Mouse (Mus musculus): ENCODE measurements around the gene Arhgap10. TPM values are rescaled to one million over a fixed set of nuclear protein-coding genes. Genes with fewer than 3 reads are reported as not detected.

Arhgap10 gene
- polyA plus RNA-seq, 1 experiment from 2014 or later: 5.7 TPM

DNA sequence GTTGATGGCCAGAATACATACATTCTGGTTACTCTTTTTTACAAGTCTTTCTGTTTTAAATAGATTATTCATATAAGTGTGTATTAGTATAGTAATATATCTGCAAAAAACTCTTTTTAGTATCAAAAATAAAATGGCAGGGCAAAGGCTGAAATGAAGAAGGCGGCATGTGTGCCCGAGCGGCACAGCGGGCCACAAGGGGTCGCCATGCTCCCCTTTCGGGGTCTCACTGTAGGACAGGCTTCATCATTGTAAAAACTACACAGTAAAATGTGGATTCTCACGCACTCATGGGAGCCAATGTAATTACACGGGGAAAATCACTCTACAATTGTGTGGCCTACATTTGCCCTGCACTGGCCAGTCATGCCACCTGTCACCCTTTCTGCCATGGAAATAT, 160.6 kb downstream of the Arhgap10 start:
- Histone ChIP-seq H3K9ac (replicated peaks) (no peak overlapping the region), H3K9me3 (replicated peaks) (no peaks in the 10 kb centered on the region), H3K27me3 (replicated peaks) (no peaks in the 10 kb centered on the region), H3K4me3 (replicated peaks) (no peak overlapping the region), H3K4me2 (no peak overlapping the region), H3K4me1 (no peaks in the 10 kb centered on the region), H3K27ac (replicated peaks) (no peak overlapping the region), H3K36me3 (no peaks in the 10 kb centered on the region)
- no peak for ATAC-seq (ENCODE audit: low FRiP score)
- WGBS: 78% methylated on average over 8 of the region's 8 CpGs

DNA sequence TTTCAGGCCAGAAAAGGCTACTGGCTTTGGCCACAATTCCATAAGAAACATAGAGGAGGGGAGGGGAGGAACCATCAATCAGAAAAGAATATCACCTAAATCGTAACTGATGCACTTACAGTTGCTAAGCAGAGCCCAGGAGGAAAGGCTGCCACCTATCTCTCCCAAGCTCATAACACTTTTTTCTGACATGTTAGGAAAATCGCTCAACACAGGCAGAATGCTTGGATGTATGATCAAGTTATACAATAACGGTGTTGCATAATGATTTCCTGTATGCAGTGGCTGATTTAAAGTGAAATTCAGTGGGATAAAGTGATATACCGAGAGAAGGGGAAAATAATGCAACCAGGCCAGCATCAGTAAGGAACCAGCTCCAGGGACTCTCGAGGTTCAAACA, 162.4 kb downstream of the Arhgap10 start:
- Histone ChIP-seq H3K4me3 (replicated peaks) (no peak overlapping the region), H3K9me3 (replicated peaks) (no peaks in the 10 kb centered on the region), H3K4me2 (no peak overlapping the region), H3K36me3 (no peaks in the 10 kb centered on the region), H3K4me1 (no peaks in the 10 kb centered on the region), H3K27me3 (replicated peaks) (no peaks in the 10 kb centered on the region), H3K9ac (replicated peaks) (no peak overlapping the region), H3K27ac (replicated peaks) (no peak overlapping the region)
- WGBS: 88% methylated on average over 5 of the region's 5 CpGs
- no peak for ATAC-seq (ENCODE audit: low FRiP score)

DNA sequence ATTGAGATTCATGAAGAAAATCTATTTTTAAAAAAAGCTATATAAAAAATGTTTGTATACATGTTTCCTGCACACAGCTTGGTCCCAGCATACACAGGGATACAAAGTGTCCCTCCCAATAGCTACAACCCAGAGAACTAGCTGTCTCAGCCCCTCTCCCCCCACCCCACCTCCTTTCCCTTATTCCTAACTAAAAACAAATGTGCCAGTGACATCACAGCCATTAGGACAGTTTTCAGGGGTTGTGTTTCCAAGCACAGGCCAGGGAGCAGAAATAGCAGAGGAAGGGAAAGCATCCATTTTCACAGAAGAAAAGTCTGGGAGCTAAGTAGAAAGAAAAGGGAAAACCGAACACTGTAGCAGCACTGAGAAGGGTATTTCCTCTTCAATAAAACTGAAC, 163.6 kb downstream of the Arhgap10 start:
- no peak overlapping the region for H3K9ac ChIP-seq (replicated peaks)
- WGBS: 80% methylated on average over 1 of the region's 1 CpGs
- no peak overlapping the region for H3K27ac ChIP-seq (replicated peaks)
- no peak overlapping the region for H3K4me3 ChIP-seq (replicated peaks)
- no peaks in the 10 kb centered on the region for H3K27me3 ChIP-seq (replicated peaks)
- no peak overlapping the region for H3K4me2 ChIP-seq
- H3K36me3 ChIP-seq: no peaks in the 10 kb centered on the region
- no peaks in the 10 kb centered on the region for H3K9me3 ChIP-seq (replicated peaks)
- no peak for ATAC-seq (ENCODE audit: low FRiP score)
- H3K4me1 ChIP-seq: no peaks in the 10 kb centered on the region

DNA sequence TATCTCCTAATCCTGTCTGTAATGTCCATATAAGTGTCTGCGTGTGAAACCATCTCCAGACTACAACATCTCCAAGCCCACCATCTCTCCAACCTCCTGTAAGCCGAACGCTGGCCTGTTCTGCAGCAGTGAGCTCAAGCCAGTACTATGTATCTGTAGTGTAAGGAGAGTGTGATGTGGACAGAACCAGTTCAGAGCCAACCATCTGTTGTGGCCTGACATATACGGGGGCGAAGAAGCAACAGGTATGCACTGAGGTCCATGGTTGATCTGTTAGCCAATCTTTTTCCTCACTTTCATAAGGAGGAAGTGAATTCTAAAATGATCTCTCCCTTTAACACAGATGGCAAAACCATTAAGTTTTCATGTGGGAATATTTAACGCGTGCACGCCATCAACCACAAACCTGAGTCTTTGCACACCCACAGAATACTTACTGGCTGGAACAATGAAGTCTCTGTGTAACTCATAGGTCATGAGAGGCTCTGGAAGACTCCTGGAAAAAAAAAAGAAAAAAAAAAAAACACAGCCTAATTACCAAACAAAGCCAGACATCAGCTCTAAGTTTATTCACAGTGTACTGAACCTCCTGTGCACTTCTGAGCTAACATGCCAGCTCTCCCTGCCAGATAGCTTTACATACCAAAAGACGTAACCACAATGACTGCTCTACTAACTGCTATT, 166.4 kb downstream of the Arhgap10 start:
- Histone ChIP-seq H3K4me2 (no peak overlapping the region), H3K9me3 (replicated peaks) (no peaks in the 10 kb centered on the region), H3K4me3 (replicated peaks) (no peak overlapping the region), H3K9ac (replicated peaks) (no peak overlapping the region), H3K36me3 (no peaks in the 10 kb centered on the region), H3K27ac (replicated peaks) (no peak overlapping the region), H3K4me1 (no peaks in the 10 kb centered on the region), H3K27me3 (replicated peaks) (no peaks in the 10 kb centered on the region)
- ATAC-seq (ENCODE audit: low FRiP score): no peak
- WGBS: 79% methylated on average over 9 of the region's 9 CpGs

DNA sequence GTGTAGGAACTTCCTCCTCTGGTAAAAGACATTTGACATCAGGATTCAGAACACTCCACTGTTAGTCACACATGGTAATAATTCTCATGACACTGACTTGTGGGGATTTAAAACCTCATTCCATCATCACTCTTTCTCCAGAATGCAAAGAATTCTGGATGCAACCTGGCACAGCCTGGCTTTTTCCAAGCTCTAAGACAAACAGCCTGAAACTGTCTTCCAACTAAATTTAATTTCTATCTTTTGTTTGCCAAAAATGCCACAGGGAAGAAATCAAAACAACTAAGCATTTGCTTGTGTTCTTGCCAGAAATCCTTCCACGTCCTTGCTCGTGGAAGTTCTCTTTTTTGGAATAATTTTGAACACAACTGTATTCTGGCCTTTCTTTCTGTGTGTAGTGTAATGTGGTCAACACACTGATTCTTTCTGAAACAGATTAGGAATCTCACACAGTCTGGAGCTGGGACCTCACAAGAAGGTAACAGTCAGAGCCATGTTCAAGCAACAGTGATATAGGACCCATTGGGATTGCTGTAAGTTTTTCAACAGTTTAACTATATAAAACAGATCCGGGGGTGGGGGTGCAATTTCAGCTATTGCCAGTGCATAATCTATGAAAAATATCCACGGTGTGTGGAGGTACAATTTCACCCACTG, 167.5 kb downstream of the Arhgap10 start:
- Histone ChIP-seq H3K27ac (replicated peaks) (no peak overlapping the region), H3K9me3 (replicated peaks) (no peaks in the 10 kb centered on the region), H3K4me1 (no peaks in the 10 kb centered on the region), H3K4me2 (no peak overlapping the region), H3K27me3 (replicated peaks) (no peaks in the 10 kb centered on the region), H3K36me3 (no peaks in the 10 kb centered on the region), H3K4me3 (replicated peaks) (no peak overlapping the region), H3K9ac (replicated peaks) (no peak overlapping the region)
- no peak for ATAC-seq (ENCODE audit: low FRiP score)
- WGBS: 87% methylated on average over 4 of the region's 4 CpGs

DNA sequence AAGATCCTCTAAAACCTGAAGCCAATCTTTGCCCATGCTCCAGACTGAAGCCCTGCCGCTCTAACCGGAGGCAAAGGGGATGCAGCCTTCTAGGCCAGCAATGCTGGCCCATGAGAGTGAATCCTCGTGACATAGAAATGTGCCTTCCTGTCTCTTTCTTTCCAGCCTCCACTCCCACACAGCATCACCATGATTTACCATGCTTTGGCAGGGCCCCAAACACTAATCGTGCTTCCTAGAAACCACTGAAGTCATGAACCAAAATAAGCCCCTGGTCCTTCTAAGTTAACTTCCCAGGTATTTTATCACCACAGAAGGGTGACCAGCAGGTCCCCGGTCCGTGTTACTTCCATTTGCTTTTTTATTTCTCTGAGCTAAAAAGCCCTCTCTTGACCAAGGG, 173.8 kb downstream of the Arhgap10 start:
- no peak overlapping the region for H3K9ac ChIP-seq (replicated peaks)
- no peaks in the 10 kb centered on the region for H3K27me3 ChIP-seq (replicated peaks)
- no peak overlapping the region for H3K4me2 ChIP-seq
- no peaks in the 10 kb centered on the region for H3K36me3 ChIP-seq
- WGBS: 83% methylated on average over 6 of the region's 6 CpGs
- no peaks in the 10 kb centered on the region for H3K9me3 ChIP-seq (replicated peaks)
- H3K4me3 ChIP-seq (replicated peaks): no peak overlapping the region
- H3K4me1 ChIP-seq: no peaks in the 10 kb centered on the region
- H3K27ac ChIP-seq (replicated peaks): no peak overlapping the region
- no peak for ATAC-seq (ENCODE audit: low FRiP score)

DNA sequence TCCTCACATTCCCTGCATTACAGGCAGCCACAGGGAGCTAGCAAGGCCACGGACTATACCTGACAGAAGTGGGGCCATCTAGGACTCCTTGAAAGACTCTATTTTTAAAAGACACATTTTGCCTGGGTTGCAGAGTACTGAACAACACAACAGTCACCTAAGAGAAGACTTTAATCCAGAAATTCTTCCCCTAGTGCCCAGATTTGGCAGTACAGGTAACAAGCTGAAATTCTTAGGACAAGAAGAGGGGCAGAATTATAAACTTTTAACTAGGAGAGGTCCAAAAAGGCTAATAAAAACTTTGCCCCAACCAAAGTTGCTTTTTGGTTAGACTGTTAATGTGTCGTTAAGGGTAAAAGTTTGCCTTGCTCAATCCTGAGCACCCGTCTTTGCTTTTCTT, 174.4 kb downstream of the Arhgap10 start:
- no peaks in the 10 kb centered on the region for H3K27me3 ChIP-seq (replicated peaks)
- no peaks in the 10 kb centered on the region for H3K9me3 ChIP-seq (replicated peaks)
- H3K4me1 ChIP-seq: no peaks in the 10 kb centered on the region
- no peak overlapping the region for H3K4me3 ChIP-seq (replicated peaks)
- H3K4me2 ChIP-seq: no peak overlapping the region
- ATAC-seq (ENCODE audit: low FRiP score): no peak
- 98% methylated on average over 3 of the region's 3 CpGs for WGBS
- no peak overlapping the region for H3K27ac ChIP-seq (replicated peaks)
- H3K9ac ChIP-seq (replicated peaks): no peak overlapping the region
- H3K36me3 ChIP-seq: no peaks in the 10 kb centered on the region

DNA sequence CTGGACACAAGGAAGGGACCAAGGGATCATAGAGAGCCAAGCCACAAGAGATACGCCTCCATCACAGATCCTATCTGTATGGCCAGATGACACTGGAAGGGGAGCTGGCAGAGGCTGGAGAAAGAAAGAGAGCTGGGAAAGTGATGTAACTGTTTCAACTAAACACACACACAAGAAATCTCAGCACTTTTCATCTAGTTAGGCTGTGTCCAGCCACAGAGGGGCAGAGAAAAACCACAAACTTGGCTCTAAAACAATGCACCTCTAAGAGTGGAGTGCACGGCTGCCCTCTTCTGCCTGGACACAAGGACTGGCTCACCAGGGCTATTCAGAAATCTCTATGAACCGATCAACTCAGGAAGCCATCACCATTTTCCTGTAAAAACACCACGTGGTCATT, 175.6 kb downstream of the Arhgap10 start:
- H3K4me1 ChIP-seq: no peaks in the 10 kb centered on the region
- H3K9ac ChIP-seq (replicated peaks): no peak overlapping the region
- H3K9me3 ChIP-seq (replicated peaks): no peaks in the 10 kb centered on the region
- no peaks in the 10 kb centered on the region for H3K36me3 ChIP-seq
- ATAC-seq (ENCODE audit: low FRiP score): no peak
- no peak overlapping the region for H3K4me2 ChIP-seq
- WGBS: 89% methylated on average over 4 of the region's 4 CpGs
- H3K27ac ChIP-seq (replicated peaks): no peak overlapping the region
- H3K4me3 ChIP-seq (replicated peaks): no peak overlapping the region
- H3K27me3 ChIP-seq (replicated peaks): no peaks in the 10 kb centered on the region

DNA sequence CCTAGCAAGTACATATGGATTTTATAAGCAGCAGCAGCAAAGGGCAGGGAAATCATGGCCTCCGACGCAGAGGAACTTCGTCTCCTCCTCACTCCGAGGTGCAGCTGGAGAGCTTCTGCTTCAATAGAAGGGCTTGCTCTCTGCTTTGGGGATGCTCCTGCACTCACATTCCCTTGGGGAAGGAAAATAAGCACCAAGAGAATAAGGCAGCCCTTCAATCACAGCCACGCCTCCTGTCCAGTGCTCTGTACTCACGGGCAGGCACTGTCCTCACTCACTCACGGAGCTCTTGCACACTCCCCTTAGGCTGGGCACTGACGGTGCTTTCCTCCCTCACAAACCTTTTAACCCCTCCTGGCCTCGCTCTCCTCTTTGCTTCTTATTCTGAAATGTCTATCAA, 176.4 kb downstream of the Arhgap10 start:
- Histone ChIP-seq H3K4me2 (no peak overlapping the region), H3K27me3 (replicated peaks) (no peaks in the 10 kb centered on the region), H3K36me3 (no peaks in the 10 kb centered on the region), H3K9ac (replicated peaks) (no peak overlapping the region), H3K4me1 (no peaks in the 10 kb centered on the region), H3K27ac (replicated peaks) (no peak overlapping the region), H3K4me3 (replicated peaks) (no peak overlapping the region), H3K9me3 (replicated peaks) (no peaks in the 10 kb centered on the region)
- 44% methylated on average over 9 of the region's 9 CpGs for WGBS
- no peak for ATAC-seq (ENCODE audit: low FRiP score)

DNA sequence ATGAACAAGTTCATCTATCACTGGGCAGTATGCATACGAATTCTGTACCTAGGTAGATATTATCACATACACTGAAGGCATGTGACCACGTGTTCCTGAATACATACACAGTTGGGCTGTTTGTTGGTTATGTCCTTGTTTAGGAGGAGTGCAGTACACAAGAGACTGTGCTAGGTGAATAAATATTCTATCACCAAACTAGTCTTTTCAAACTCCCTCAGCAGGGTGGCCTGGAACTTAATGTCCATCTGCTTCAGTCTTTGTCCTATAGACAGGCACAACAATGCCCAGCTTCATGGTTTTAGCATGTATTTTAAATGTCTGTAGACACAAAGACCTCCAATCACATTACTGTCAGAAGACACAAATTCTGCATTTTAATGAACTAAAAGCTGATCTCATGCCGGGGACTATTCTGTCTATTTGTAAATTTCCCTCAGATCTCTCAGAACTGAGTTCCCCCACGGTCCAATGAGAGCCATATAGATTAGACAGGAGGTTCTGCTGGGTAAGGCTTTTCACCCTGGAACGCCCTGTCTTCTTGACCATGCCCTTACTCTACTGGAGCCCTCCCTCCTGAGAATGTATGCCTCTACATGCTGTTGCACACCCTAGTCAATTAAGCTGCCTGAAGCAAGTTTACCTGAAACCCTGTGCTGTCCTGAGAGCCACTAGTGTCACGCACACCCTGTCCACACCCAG, 177.6 kb downstream of the Arhgap10 start:
- WGBS: 42% methylated on average over 6 of the region's 6 CpGs
- H3K27me3 ChIP-seq (replicated peaks): no peaks in the 10 kb centered on the region
- ATAC-seq (ENCODE audit: low FRiP score): 0 out of 2 replicates have a peak, but pooled peaks have one; percentile 25

DNA sequence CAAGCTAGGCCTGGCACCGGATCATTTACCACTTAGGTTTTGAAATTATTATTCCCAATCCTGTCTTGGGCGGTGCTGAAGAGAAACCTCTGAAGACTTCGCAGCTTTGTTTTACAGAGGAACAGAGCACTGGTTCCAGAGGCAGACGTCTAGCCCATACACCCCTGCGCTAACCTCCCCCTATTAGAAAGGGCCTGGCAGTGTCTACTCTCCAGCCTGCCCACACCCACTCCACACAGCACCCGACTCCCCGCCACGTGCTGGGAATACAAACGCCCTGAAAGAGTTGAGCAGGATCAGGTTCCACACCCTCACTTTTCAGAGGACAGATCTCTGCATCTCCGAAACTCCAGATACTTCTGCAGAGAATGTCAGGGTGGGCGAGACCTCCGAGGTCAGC, 180.5 kb downstream of the Arhgap10 start:
- no peaks in the 10 kb centered on the region for H3K4me1 ChIP-seq
- H3K9ac ChIP-seq (replicated peaks): no peak overlapping the region
- H3K27me3 ChIP-seq (replicated peaks): no peaks in the 10 kb centered on the region
- no peak overlapping the region for H3K4me3 ChIP-seq (replicated peaks)
- H3K4me2 ChIP-seq: no peak overlapping the region
- no peaks in the 10 kb centered on the region for H3K36me3 ChIP-seq
- no peak overlapping the region for H3K27ac ChIP-seq (replicated peaks)
- no peaks in the 10 kb centered on the region for H3K9me3 ChIP-seq (replicated peaks)
- no peak for ATAC-seq (ENCODE audit: low FRiP score)
- 81% methylated on average over 12 of the region's 12 CpGs for WGBS

More for the DNA sequence above, 177.6 kb downstream of the Arhgap10 start:
- no peaks in the 10 kb centered on the region for H3K4me1 ChIP-seq
- H3K4me3 ChIP-seq (replicated peaks): no peak overlapping the region
- H3K27ac ChIP-seq (replicated peaks): no peak overlapping the region
- no peak overlapping the region for H3K4me2 ChIP-seq
- no peaks in the 10 kb centered on the region for H3K9me3 ChIP-seq (replicated peaks)
- H3K36me3 ChIP-seq: no peaks in the 10 kb centered on the region
- H3K9ac ChIP-seq (replicated peaks): no peak overlapping the region

DNA sequence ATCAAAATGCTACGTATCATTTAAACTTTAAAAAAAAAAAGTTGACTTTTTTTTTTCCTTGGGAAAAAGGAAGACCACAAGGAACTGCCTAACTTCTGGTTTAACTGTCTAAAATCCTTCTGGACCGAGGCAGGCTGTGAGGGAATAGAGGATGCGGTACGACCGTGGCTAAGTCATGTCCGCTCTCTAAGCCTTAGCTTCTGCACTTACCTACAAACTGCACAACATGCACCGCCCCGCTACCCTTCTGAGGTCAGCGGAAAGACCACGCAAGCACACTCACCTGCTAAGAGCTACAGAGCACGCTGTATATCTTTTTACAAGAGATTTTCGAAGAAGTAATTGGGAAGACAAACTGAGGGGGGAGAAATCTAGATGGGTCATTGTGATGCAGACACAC, 186.6 kb downstream of the Arhgap10 start:
- 97% methylated on average over 12 of the region's 12 CpGs for WGBS
- no peak overlapping the region for H3K27ac ChIP-seq (replicated peaks)
- H3K36me3 ChIP-seq: no peaks in the 10 kb centered on the region
- 0 out of 2 replicates have a peak, but pooled peaks cover 7% of the 10 kb centered on the region for H3K4me1 ChIP-seq
- no peaks in the 10 kb centered on the region for H3K9me3 ChIP-seq (replicated peaks)
- no peak for ATAC-seq (ENCODE audit: low FRiP score)
- no peak overlapping the region for H3K4me3 ChIP-seq (replicated peaks)
- H3K27me3 ChIP-seq (replicated peaks): no peaks in the 10 kb centered on the region
- H3K9ac ChIP-seq (replicated peaks): no peak overlapping the region
- H3K4me2 ChIP-seq: no peak overlapping the region

Data from neural tube, embryonic 15.5 days (tissue).